Mouse (Mus musculus) hindbrain, embryonic 15.5 days (tissue): Measurements from ENCODE around the gene March6. TPM values are rescaled to one million over a fixed set of nuclear protein-coding genes. Genes with fewer than 3 reads are reported as not detected.

Experiments
- ATAC-seq: fragments of 200-750 bp; cut with Nextera tagmentation; 2 replicates; pipeline ENCODE4 v1.8.0; 2017; ENCODE audit warnings: low read depth, moderate number of reproducible peaks, moderate TSS enrichment; ENCODE audit not compliant: low FRiP score
- H3K27ac ChIP-seq: fragments of 300-500 bp; sonication (generic); replicated peaks from 2 replicates; pipeline ENCODE4 v1.5.1; 2015; ENCODE audit warnings: mild to moderate bottlenecking, inconsistent platforms
- H3K27me3 ChIP-seq: fragments of 300-500 bp; sonication (generic); 2 replicates; pipeline ENCODE4 v1.6.1; 2015; ENCODE audit warnings: control low read depth, inconsistent platforms
- H3K36me3 ChIP-seq: fragments of 300-500 bp; sonication (generic); 2 replicates; pipeline ENCODE4 v1.6.1; 2015; ENCODE audit warnings: control low read depth, inconsistent platforms
- H3K4me1 ChIP-seq: fragments of 300-500 bp; sonication (generic); replicated peaks from 2 replicates; pipeline ENCODE4 v1.6.1; 2015; ENCODE audit warnings: control low read depth, inconsistent platforms
- H3K4me2 ChIP-seq: fragments of 300-500 bp; sonication (generic); 2 replicates; pipeline ENCODE4 v1.6.1; 2015; ENCODE audit warnings: moderate library complexity, mild to moderate bottlenecking, inconsistent platforms
- H3K4me3 ChIP-seq: fragments of 300-500 bp; sonication (generic); 2 replicates; pipeline ENCODE4 v1.5.1; 2015; ENCODE audit warnings: mild to moderate bottlenecking, inconsistent platforms
- H3K9ac ChIP-seq: fragments of 300-500 bp; sonication (generic); 2 replicates; pipeline ENCODE4 v1.6.1; 2015; ENCODE audit warnings: inconsistent platforms
- H3K9me3 ChIP-seq: fragments of 300-500 bp; sonication (generic); 2 replicates; pipeline ENCODE4 v1.6.1; 2016; ENCODE audit warnings: control low read depth, inconsistent platforms
- WGBS: fragments of 180-500 bp; shearing (Covaris S2); methylation state at CpG from one replicate; pipeline ENCODE4 v1.1.7; 2015; 5-methylcytosine and 5-hydroxymethylcytosine counted together
- polyA plus RNA-seq: library from polyadenylated mRNA; unstranded; fragments of >200 nt; fragmentation: Nextera tagmentation; extraction: Ambion mirVana; gene quantifications from 2 replicates; pipeline ENCODE4 v1.2.1, GENCODE M21; 2015

March6 gene
- polyA plus RNA-seq, 1 experiment from 2014 or later: 75.5 TPM

- no peaks in the 10 kb centered on the region for H3K27me3 ChIP-seq
These were observed 72.8 kb downstream of the March6 start for GRCm38 (mm10) chr15:31458081-31458480.

DNA sequence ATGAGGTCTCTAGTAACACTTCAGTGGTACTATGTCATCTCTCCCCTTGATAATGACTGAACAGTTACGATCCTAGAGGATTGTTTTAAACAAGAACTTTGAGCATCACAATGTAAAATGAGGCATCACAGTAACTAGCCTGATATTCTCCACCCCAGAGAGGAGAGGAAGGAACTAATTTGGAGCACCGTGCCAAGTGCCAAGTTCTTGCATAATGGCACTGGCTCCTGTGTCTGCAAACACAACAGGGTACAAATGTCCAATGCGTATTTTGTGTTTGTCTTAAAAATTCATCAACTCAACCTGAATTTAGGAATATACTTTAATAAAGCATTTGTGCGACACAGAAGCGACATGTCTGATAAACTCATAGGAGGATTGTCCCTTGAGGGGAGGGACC is 74.5 kb downstream of the March6 start:
- H3K27me3 ChIP-seq: no peaks in the 10 kb centered on the region
- H3K4me2 ChIP-seq: no peak overlapping the region
- H3K36me3 ChIP-seq: peaks cover 40% of the 10 kb centered on the region
- H3K27ac ChIP-seq: no peak overlapping the region
- no peak for ATAC-seq
- H3K9ac ChIP-seq: no peak overlapping the region
- 88% methylated on average over 5 of the region's 5 CpGs for WGBS
- no peaks in the 10 kb centered on the region for H3K9me3 ChIP-seq
- peaks cover 10% of the 10 kb centered on the region for H3K4me1 ChIP-seq
- H3K4me3 ChIP-seq: no peak overlapping the region

More at GRCm38 (mm10) chr15:31458081-31458480, 72.8 kb downstream of the March6 start:
- peaks cover 57% of the 10 kb centered on the region for H3K36me3 ChIP-seq
- H3K4me3 ChIP-seq: no peak overlapping the region
- 91% methylated on average over 7 of the region's 7 CpGs for WGBS
- no peak overlapping the region for H3K4me2 ChIP-seq
- H3K9me3 ChIP-seq: no peaks in the 10 kb centered on the region
- peaks cover 4% of the 10 kb centered on the region for H3K4me1 ChIP-seq
- H3K27ac ChIP-seq: no peak overlapping the region
- no peak overlapping the region for H3K9ac ChIP-seq
- ATAC-seq: no peak

DNA sequence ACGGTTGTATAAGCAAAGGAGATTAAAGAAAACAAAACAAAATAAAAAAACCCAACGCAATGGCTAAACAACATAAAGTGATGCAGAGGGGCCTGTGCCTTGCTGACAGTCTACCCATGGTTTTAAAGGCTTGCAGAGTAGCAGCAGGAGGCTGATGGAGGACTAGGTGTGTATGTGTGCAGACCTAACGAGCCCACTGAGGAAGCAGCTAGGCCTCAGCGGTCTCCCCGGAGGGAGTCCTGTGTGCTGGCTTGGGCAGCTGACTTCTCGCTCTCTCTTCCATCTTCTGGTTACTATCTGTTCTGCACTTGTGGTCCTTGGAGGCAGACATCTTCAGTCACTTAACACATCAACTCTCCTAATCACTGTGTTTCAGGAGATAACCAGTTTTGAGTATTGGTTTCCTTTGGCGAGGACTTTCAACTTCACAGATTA is 76.0 kb downstream of the March6 start:
- H3K27me3 ChIP-seq: no peaks in the 10 kb centered on the region
- no peak for ATAC-seq

GRCm38 (mm10) chr15:31454096-31454860 is 76.6 kb downstream of the March6 start:
- 56% methylated on average over 10 of the region's 10 CpGs for WGBS
- peaks cover 10% of the 10 kb centered on the region for H3K4me1 ChIP-seq
- no peak for ATAC-seq
- H3K9ac ChIP-seq: peak overlapping the region; percentile 51
- H3K27me3 ChIP-seq: no peaks in the 10 kb centered on the region
- no peaks in the 10 kb centered on the region for H3K9me3 ChIP-seq
- H3K4me3 ChIP-seq: peak overlapping the region; percentile 47
- peak overlapping the region; percentile 61 for H3K4me2 ChIP-seq
- peak overlapping the region; percentile 78 for H3K27ac ChIP-seq
- peaks cover 21% of the 10 kb centered on the region for H3K36me3 ChIP-seq

More for the DNA sequence above, 76.0 kb downstream of the March6 start:
- Histone ChIP-seq H3K27ac (no peak overlapping the region), H3K4me2 (no peak overlapping the region), H3K9me3 (no peaks in the 10 kb centered on the region), H3K9ac (no peak overlapping the region), H3K4me3 (no peak overlapping the region), H3K4me1 (peaks cover 10% of the 10 kb centered on the region), H3K36me3 (peaks cover 27% of the 10 kb centered on the region)
- 75% methylated on average over 7 of the region's 7 CpGs for WGBS

GRCm38 (mm10) chr15:31453098-31453916 is 77.5 kb downstream of the March6 start, which contains the start of gene Ropn1l:
Gene Ropn1l, minus strand, starts transcription at chr15:31453737.
- Histone ChIP-seq H3K9me3 (no peaks in the 10 kb centered on the region), H3K4me1 (peaks cover 10% of the 10 kb centered on the region), H3K9ac (peak within 1 kb of the TSS; percentile 51), H3K36me3 (peaks cover 12% of the 10 kb centered on the region), H3K27ac (peak within 1 kb of the TSS; percentile 78), H3K4me3 (peak within 1 kb of the TSS; percentile 47), H3K4me2 (peak within 1 kb of the TSS; percentile 61), H3K27me3 (no peaks in the 10 kb centered on the region)
- under 1% methylated on average over 57 of the region's 57 CpGs for WGBS
- ATAC-seq: peak; percentile 94

DNA sequence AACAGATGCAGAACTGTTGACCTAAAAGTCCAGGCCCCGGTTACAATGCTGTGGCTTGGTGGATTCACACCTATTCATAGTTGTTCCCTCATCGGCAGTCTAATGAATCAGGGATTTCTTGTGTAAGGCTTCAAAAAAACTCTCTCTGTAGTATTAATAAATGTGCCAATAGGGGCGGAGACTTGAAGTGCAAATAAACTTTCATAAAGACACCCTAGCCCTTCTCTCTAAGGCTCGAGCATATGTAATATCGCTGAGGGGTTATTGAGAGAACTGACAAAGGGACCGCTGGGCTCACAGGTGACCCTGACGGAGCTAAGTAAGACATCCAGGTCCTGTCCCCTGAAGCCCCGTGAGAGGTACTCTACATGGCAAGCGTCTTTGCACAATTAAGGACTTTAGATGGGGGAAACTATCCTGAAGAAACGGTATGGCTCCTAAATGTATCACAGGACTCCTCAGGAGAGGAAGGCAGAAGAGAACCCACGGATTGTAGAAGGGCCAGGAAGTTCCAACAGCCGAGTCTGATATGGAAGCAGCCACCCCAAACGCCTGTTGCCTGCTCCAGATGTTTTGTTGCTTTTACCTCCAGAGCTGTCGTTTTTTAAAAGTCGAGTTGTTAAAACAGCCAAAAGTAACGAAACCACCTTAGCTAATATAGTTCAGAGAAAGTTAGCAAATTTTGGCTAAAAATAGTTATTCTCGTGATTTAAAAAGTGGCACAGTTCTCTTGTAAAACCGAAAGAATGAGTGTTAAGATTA is 78.3 kb downstream of the March6 start:
- Histone ChIP-seq H3K27me3 (no peaks in the 10 kb centered on the region), H3K27ac (peak overlapping the region; percentile 78; the same call in 1 of the 2 replicates), H3K36me3 (peaks cover 6% of the 10 kb centered on the region), H3K4me3 (peak overlapping the region; percentile 47), H3K9me3 (no peaks in the 10 kb centered on the region), H3K4me1 (peaks cover 10% of the 10 kb centered on the region), H3K4me2 (peak overlapping the region; percentile 61), H3K9ac (peak overlapping the region; percentile 51; the same call in 1 of the 2 replicates)
- 56% methylated on average over 18 of the region's 18 CpGs for WGBS
- ATAC-seq: no peak

DNA sequence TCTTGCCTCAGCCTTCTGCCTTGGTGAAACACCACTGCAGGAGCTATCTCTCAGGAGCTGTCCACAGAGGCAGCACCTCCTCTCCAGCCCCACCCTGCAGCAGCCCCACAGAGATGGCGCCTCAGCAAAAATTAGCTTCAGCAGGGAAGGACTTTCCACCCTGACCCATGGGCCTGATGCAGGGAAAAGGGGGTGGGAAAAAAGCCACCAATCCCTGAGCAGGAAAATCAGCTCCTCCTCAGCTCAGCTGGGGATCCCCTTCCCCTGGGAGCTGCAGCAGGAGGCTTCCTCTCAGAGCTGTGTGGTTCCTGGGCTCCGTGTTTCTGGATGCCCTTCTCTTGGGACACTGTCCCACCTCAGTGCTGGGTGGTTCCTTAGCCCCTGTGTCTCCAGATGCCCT is 81.1 kb downstream of the March6 start:
- no peak for ATAC-seq
- H3K4me1 ChIP-seq: peaks cover 13% of the 10 kb centered on the region
- no peaks in the 10 kb centered on the region for H3K36me3 ChIP-seq
- H3K9ac ChIP-seq: no peak overlapping the region
- no peaks in the 10 kb centered on the region for H3K9me3 ChIP-seq
- 25% methylated on average over 2 of the region's 2 CpGs for WGBS
- no peak overlapping the region for H3K4me3 ChIP-seq
- H3K27me3 ChIP-seq: no peaks in the 10 kb centered on the region
- H3K4me2 ChIP-seq: no peak overlapping the region
- H3K27ac ChIP-seq: no peak overlapping the region

DNA sequence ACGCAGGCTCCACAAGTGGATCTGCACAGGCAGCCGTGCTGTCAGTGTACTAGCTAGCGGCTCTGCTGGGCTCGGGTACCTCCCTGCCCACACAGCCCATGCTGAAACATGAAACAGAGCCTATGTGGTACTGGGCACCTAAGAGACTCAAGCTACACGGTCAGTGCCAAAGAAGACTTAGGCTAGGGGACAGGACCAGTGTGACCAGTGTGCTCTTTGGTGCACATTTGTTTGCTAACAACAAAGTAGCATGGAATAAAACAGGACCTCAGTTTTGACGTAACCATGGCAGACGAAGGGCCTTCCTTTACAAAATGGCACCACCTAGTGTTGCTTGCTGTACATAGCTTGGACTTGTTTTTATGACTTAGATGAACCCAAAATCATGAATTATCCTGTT is 83.7 kb downstream of the March6 start:
- peak; percentile 75 for ATAC-seq
- Histone ChIP-seq H3K27me3 (no peaks in the 10 kb centered on the region), H3K4me1 (peaks cover 3% of the 10 kb centered on the region; the same call in 1 of the 2 replicates), H3K36me3 (no peaks in the 10 kb centered on the region), H3K4me3 (no peak overlapping the region), H3K4me2 (peak overlapping the region; percentile 27; the same call in 1 of the 2 replicates), H3K9me3 (no peaks in the 10 kb centered on the region), H3K27ac (no peak overlapping the region), H3K9ac (no peak overlapping the region)
- WGBS: 46% methylated on average over 7 of the region's 7 CpGs

- 92% methylated on average over 4 of the region's 4 CpGs for WGBS
- H3K4me1 ChIP-seq: 0 out of 2 replicates have a peak, but pooled peaks cover 3% of the 10 kb centered on the region
- no peaks in the 10 kb centered on the region for H3K36me3 ChIP-seq
- ATAC-seq: no peak
- H3K4me3 ChIP-seq: no peak overlapping the region
- H3K9ac ChIP-seq: no peak overlapping the region
- H3K27ac ChIP-seq: no peak overlapping the region
- no peaks in the 10 kb centered on the region for H3K27me3 ChIP-seq
- no peaks in the 10 kb centered on the region for H3K9me3 ChIP-seq
- no peak overlapping the region for H3K4me2 ChIP-seq
These were observed 88.2 kb downstream of the March6 start for GRCm38 (mm10) chr15:31442698-31443097.

DNA sequence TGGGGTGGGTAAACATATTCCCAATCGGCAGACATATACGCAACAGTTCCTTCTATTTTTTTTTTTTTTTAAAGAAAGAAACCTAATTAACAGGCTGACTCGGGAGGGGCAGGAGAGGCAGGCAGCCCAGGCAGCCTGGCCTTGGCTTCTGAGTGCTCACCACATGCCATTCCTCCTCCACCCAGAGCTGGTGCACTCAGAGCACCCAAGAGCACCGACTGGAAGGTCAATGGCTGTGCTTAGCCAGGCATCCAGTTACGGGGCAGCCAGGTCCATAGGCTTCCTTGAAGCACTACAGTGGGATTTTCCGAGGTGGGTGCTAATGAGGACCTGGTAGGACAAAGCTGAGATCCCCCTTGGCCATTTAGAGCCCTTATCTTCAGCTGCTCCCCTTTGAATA is 88.9 kb downstream of the March6 start:
- 82% methylated on average over 6 of the region's 6 CpGs for WGBS
- ATAC-seq: no peak
- no peak overlapping the region for H3K4me2 ChIP-seq
- no peaks in the 10 kb centered on the region for H3K36me3 ChIP-seq
- H3K4me3 ChIP-seq: no peak overlapping the region
- no peak overlapping the region for H3K27ac ChIP-seq
- H3K4me1 ChIP-seq: 0 out of 2 replicates have a peak, but pooled peaks cover 1% of the 10 kb centered on the region
- no peaks in the 10 kb centered on the region for H3K27me3 ChIP-seq
- H3K9me3 ChIP-seq: no peaks in the 10 kb centered on the region
- no peak overlapping the region for H3K9ac ChIP-seq

DNA sequence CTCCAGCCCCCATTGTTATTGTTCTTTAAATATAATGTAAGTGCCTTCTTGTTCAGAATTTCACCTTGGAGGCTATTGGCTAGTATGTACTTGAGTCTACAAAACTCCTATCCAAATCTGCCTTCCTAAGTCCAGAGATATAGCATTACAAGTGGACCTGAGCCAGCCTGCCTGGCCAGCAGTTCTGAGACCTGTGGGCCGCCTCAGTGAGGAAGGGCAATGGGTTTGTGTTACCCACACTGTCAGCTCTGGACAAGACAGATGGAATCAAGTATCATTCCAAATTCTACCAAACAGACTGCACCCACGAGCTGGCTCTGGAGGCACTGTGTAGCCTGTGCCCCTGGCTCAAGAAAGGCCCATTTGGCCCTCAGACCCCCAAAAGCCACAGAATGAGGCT is 94.0 kb downstream of the March6 start:
- Histone ChIP-seq H3K27me3 (no peaks in the 10 kb centered on the region), H3K4me1 (no peaks in the 10 kb centered on the region), H3K9ac (no peak overlapping the region), H3K9me3 (no peaks in the 10 kb centered on the region), H3K4me3 (no peak overlapping the region), H3K36me3 (no peaks in the 10 kb centered on the region), H3K27ac (no peak overlapping the region), H3K4me2 (no peak overlapping the region)
- ATAC-seq: no peak
- WGBS: 84% methylated on average over 2 of the region's 2 CpGs
